Mouse (Mus musculus): ENCODE results near the gene Mmp15.

DNA sequence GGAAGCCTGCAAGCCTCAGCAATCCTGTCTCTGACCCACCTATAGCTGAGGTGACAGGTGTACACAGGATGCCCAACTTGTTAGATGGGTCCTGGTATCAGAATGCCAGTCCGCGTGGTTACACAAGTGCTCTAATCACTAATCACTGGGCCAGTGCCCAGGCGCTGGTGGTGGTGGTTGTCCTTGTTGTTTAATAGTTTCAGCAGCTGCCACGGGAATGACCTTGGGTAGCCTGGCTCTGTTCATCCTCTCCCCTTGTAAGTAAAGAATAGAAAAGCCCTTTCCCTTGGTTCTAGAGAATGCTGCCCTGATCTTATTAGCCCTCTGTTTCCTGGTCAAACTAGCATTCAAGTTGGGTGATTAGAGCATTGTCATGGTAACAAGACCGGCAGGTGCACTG lies 10.3 kb upstream of the Mmp15 start:
- TF ChIP-seq POLR2A (IDR thresholded peaks at IDR 0.05; ENCODE audit: low read depth, low read length) = no peak
- TF ChIP-seq CTCF (IDR thresholded peaks at IDR 0.05; ENCODE audit: borderline replicate concordance, insufficient read depth, low read length) = no peak
